Mouse (Mus musculus) hindbrain, postnatal 0 days (tissue): ENCODE data around the gene Egflam. TPM values are rescaled to one million over a fixed set of nuclear protein-coding genes. Genes with fewer than 3 reads are reported as not detected.

ENCODE experiments used
- ATAC-seq: fragments of 200-750 bp; cut with Nextera tagmentation; 2 replicates; pipeline ENCODE4 v1.8.0; 2017; ENCODE audit warnings: mild to moderate bottlenecking, moderate TSS enrichment, moderate library complexity
- DNase-seq: peaks from one replicate; pipeline ENCODE4 v3.0.0-alpha.2; 2015; ENCODE audit warnings: low spot score
- H3K27ac ChIP-seq: fragments of 300-500 bp; sonication (generic); 2 replicates; pipeline ENCODE4 v1.5.1; 2014; ENCODE audit warnings: mild to moderate bottlenecking
- H3K27me3 ChIP-seq: fragments of 300-500 bp; sonication (generic); 2 replicates; pipeline ENCODE4 v1.6.1; 2014; ENCODE audit warnings: low read length, mixed read lengths; ENCODE audit not compliant: insufficient read depth
- H3K36me3 ChIP-seq: fragments of 300-500 bp; sonication (generic); 2 replicates; pipeline ENCODE4 v1.6.1; 2014; ENCODE audit warnings: low read length, mixed read lengths; ENCODE audit not compliant: insufficient read depth
- H3K4me1 ChIP-seq: fragments of 300-500 bp; sonication (generic); 2 replicates; pipeline ENCODE4 v1.6.1; 2014; ENCODE audit warnings: antibody characterized with exemption, low read length, mixed read lengths; ENCODE audit not compliant: insufficient read depth
- H3K4me2 ChIP-seq: fragments of 300-500 bp; sonication (generic); 2 replicates; pipeline ENCODE4 v1.6.1; 2014; ENCODE audit warnings: low read depth, mild to moderate bottlenecking, low read length, moderate library complexity, mixed read lengths
- H3K4me3 ChIP-seq: fragments of 300-500 bp; sonication (generic); 2 replicates; pipeline ENCODE4 v1.5.1; 2014; ENCODE audit warnings: low read length
- H3K9ac ChIP-seq: fragments of 300-500 bp; sonication (generic); replicated peaks from 2 replicates; pipeline ENCODE4 v1.6.1; 2014; ENCODE audit warnings: mild to moderate bottlenecking, low read length, moderate library complexity, mixed read lengths
- H3K9me3 ChIP-seq: fragments of 300-500 bp; sonication (generic); 2 replicates; pipeline ENCODE4 v1.6.1; 2016; ENCODE audit warnings: low read length, mixed read lengths
- CTCF ChIP-seq: IDR thresholded peaks from 2 replicates; pipeline ENCODE4 v1.5.1; 2016; ENCODE audit warnings: antibody characterized with exemption, control low read depth, low read depth
- WGBS: fragments of 180-500 bp; shearing (Covaris S2); extraction: QIAGEN DNeasy Blood & Tissue Kit; methylation state at CpG from one replicate; pipeline ENCODE4 v1.1.7; 2014; 5-methylcytosine and 5-hydroxymethylcytosine counted together
- polyA plus RNA-seq: library from polyadenylated mRNA; unstranded; fragments of >200 nt; fragmentation: Nextera tagmentation; extraction: Ambion mirVana; gene quantifications from 2 replicates; pipeline ENCODE4 v1.2.1, GENCODE M21; 2015
- total RNA-seq: library from RNA; depleted of rRNA; stranded (reverse); fragments of >200 nt; gene quantifications from 2 replicates; pipeline ENCODE4 v1.2.3, GENCODE M21; 2014

Gene Egflam
- total and polyA plus RNA-seq, 2 experiments from 2014 or later = 5.9 to 8.5 TPM

GRCm38 (mm10) chr15:7295199-7295598 is 103.0 kb downstream of the Egflam start:
- 97% methylated on average over 1 of the region's 1 CpGs for WGBS

GRCm38 (mm10) chr15:7292854-7293253 is 105.3 kb downstream of the Egflam start:
- DNase-seq (peak; percentile 30), ATAC-seq (no peak)
- Histone ChIP-seq H3K4me2 (no peak overlapping the region), H3K27me3 (no peaks in the 10 kb centered on the region), H3K4me1 (no peaks in the 10 kb centered on the region), H3K27ac (no peak overlapping the region), H3K9ac (no peak overlapping the region), H3K36me3 (no peaks in the 10 kb centered on the region), H3K4me3 (no peak overlapping the region), H3K9me3 (no peaks in the 10 kb centered on the region)
- TF ChIP-seq CTCF = no peak

More at GRCm38 (mm10) chr15:7295199-7295598, 103.0 kb downstream of the Egflam start:
- no peak overlapping the region for H3K9ac ChIP-seq
- no peak overlapping the region for H3K4me3 ChIP-seq
- no peaks in the 10 kb centered on the region for H3K27me3 ChIP-seq
- no peak overlapping the region for H3K27ac ChIP-seq
- H3K36me3 ChIP-seq = no peaks in the 10 kb centered on the region
- H3K4me1 ChIP-seq = no peaks in the 10 kb centered on the region
- ATAC-seq (no peak), DNase-seq (no peak)
- TF ChIP-seq CTCF = no peak
- no peaks in the 10 kb centered on the region for H3K9me3 ChIP-seq
- H3K4me2 ChIP-seq = no peak overlapping the region

GRCm38 (mm10) chr15:7290003-7290402 is 108.2 kb downstream of the Egflam start:
- Histone ChIP-seq H3K9ac (no peak overlapping the region), H3K27ac (no peak overlapping the region), H3K4me2 (no peak overlapping the region), H3K9me3 (no peaks in the 10 kb centered on the region), H3K27me3 (no peaks in the 10 kb centered on the region), H3K4me1 (no peaks in the 10 kb centered on the region), H3K4me3 (no peak overlapping the region), H3K36me3 (no peaks in the 10 kb centered on the region)
- DNase-seq = no peak
- no peak for TF ChIP-seq CTCF
- no peak for ATAC-seq
- 88% methylated on average over 4 of the region's 4 CpGs for WGBS

- WGBS = 77% methylated on average over 14 of the region's 14 CpGs
- Histone ChIP-seq H3K4me2 (no peak overlapping the region), H3K36me3 (no peaks in the 10 kb centered on the region), H3K4me3 (no peak overlapping the region), H3K27me3 (no peaks in the 10 kb centered on the region), H3K27ac (no peak overlapping the region), H3K9me3 (no peaks in the 10 kb centered on the region), H3K4me1 (no peaks in the 10 kb centered on the region), H3K9ac (no peak overlapping the region)
- ATAC-seq = no peak
- TF ChIP-seq CTCF = no peak
- DNase-seq = no peak
Measured at GRCm38 (mm10) chr15:7289516-7289915, 108.7 kb downstream of the Egflam start.

- Histone ChIP-seq H3K9ac (no peak overlapping the region), H3K4me1 (no peaks in the 10 kb centered on the region), H3K27ac (no peak overlapping the region), H3K27me3 (no peaks in the 10 kb centered on the region), H3K4me3 (no peak overlapping the region), H3K36me3 (no peaks in the 10 kb centered on the region), H3K4me2 (no peak overlapping the region), H3K9me3 (no peaks in the 10 kb centered on the region)
- DNase-seq = no peak
- 52% methylated on average over 4 of the region's 4 CpGs for WGBS
- ATAC-seq = no peak
- TF ChIP-seq CTCF = no peak
Measured at GRCm38 (mm10) chr15:7288841-7289424, 109.3 kb downstream of the Egflam start.

- Histone ChIP-seq H3K27ac (no peak overlapping the region), H3K36me3 (no peaks in the 10 kb centered on the region), H3K4me1 (no peaks in the 10 kb centered on the region), H3K9me3 (no peaks in the 10 kb centered on the region), H3K9ac (no peak overlapping the region), H3K27me3 (no peaks in the 10 kb centered on the region), H3K4me3 (no peak overlapping the region), H3K4me2 (no peak overlapping the region)
- DNase-seq (no peak), ATAC-seq (no peak)
- no peak for TF ChIP-seq CTCF
- WGBS = 81% methylated on average over 3 of the region's 3 CpGs
Measured at GRCm38 (mm10) chr15:7287911-7288310, 110.3 kb downstream of the Egflam start.

- Histone ChIP-seq H3K9ac (no peak overlapping the region), H3K9me3 (no peaks in the 10 kb centered on the region), H3K4me1 (no peaks in the 10 kb centered on the region), H3K27ac (no peak overlapping the region), H3K4me3 (no peak overlapping the region), H3K36me3 (no peaks in the 10 kb centered on the region), H3K4me2 (no peak overlapping the region), H3K27me3 (no peaks in the 10 kb centered on the region)
- no peak for DNase-seq
- no peak for TF ChIP-seq CTCF
- WGBS = 63% methylated on average over 6 of the region's 6 CpGs
- no peak for ATAC-seq
Measured at GRCm38 (mm10) chr15:7281579-7281978, 116.6 kb downstream of the Egflam start.
